Comparison of ENCODE assay signal across 1 mouse cellular context in the genomic region with DNA sequence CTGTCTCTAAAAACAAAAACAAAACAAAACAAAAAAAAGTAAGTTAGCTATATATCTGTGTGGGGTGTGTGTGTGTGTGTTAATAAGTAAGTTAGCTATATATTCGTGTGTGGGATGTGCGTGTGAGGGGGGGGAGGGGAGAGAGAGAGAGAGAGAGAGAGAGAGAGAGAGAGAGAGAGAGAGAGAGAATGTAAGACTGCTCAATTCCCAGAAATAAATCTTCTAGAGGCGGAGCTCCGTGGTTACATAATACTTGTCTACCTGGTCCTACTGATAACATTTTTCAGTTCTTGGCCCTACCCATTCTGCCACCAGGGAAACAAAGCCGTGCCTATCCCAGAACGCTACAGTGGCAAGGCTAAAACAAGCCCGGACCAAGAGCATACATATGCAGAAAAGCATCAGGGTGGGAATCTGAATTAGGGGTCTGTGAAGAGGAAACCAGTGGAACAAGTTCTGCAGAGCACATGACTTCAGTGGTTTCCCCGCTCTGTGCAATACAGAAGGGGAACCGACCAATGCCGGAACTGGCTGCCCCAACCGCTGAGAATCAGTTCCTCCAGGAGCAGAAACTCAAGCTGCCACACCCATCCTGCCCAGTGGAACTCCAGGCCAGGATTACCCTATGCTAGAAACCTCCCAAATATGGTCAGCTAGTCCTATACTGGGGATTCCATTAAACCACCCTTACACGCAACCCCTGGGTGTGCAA.
TF ChIP-seq lines count a peak whose summit lies in the region.

No protein-coding gene starts in this region.

TF ChIP-seq in CH12.LX, 34 proteins besides CTCF, POLR2A, EP300 and RAD21 (continued from another document):
- TF ChIP-seq TBP (conservative IDR thresholded peaks at IDR 0.05; ENCODE audit: low read depth, low read length) (no peak), MXI1 (IDR thresholded peaks at IDR 0.05; ENCODE audit: low read depth, low read length) (peak; percentile 83), PAX5 (IDR thresholded peaks at IDR 0.05; ENCODE audit: low read length) (no peak), IRF4 (IDR thresholded peaks at IDR 0.05; ENCODE audit: low read depth, low read length) (peak; percentile 94), ZC3H11A (IDR thresholded peaks at IDR 0.05; ENCODE audit: low read depth, low read length) (no peak), NELFE (IDR thresholded peaks at IDR 0.05; ENCODE audit: low read depth, low read length) (peak; percentile 61; the same call in 1 of the 2 replicates), MAX (IDR thresholded peaks at IDR 0.05; ENCODE audit: low read length) (peak; percentile 96), NRF1 (IDR thresholded peaks at IDR 0.05; ENCODE audit: low read depth, low read length) (peak; percentile 35; the same call in 1 of the 2 replicates), BHLHE40 (IDR thresholded peaks at IDR 0.05; ENCODE audit: low read depth, low read length) (peak; percentile 97), SMC3 (IDR thresholded peaks at IDR 0.05; ENCODE audit: low read depth, low read length) (peak; percentile 15; the same call in 1 of the 2 replicates), ELF1 (IDR thresholded peaks at IDR 0.05; ENCODE audit: low read depth, low read length) (peak; percentile 88), USF1 (IDR thresholded peaks at IDR 0.05; ENCODE audit: low read depth, low read length) (peak; percentile 75), CHD2 (IDR thresholded peaks at IDR 0.05; ENCODE audit: low read length) (peak; percentile 76), MYC (IDR thresholded peaks at IDR 0.05; ENCODE audit: low read depth, low read length) (peak; percentile 96), POLR2AphosphoS2 (IDR thresholded peaks at IDR 0.05; ENCODE audit: low read depth, low read length) (no peak), SIN3A (IDR thresholded peaks at IDR 0.05; ENCODE audit: low read length) (peak; percentile 92), E2F4 (IDR thresholded peaks at IDR 0.05; ENCODE audit: insufficient replicate concordance, low read depth, low read length) (0 out of 2 replicates have a peak, but pooled peaks have one; percentile 70), JUND (conservative IDR thresholded peaks at IDR 0.05; ENCODE audit: low read depth, low read length) (no peak), ZNF384 (IDR thresholded peaks at IDR 0.05; ENCODE audit: low read depth, low read length) (peak; percentile 51; the same call in 1 of the 2 replicates), KAT2A (IDR thresholded peaks at IDR 0.05; ENCODE audit: insufficient replicate concordance, low read length) (0 out of 2 replicates have a peak, but pooled peaks have one; percentile 28), ETS1 (conservative IDR thresholded peaks at IDR 0.05; ENCODE audit: low read depth, low read length) (peak; percentile 97), ZKSCAN1 (IDR thresholded peaks at IDR 0.05; ENCODE audit: borderline replicate concordance, low read depth, low read length) (no peak), HCFC1 (IDR thresholded peaks at IDR 0.05; ENCODE audit: low read depth, low read length) (peak; percentile 67), MAZ (IDR thresholded peaks at IDR 0.05; ENCODE audit: low read depth, low read length) (peak; percentile 87), RCOR1 (conservative IDR thresholded peaks at IDR 0.05; ENCODE audit: low read depth, low read length) (peak; percentile 92), JUN (IDR thresholded peaks at IDR 0.05; ENCODE audit: insufficient read depth, low read depth, low read length) (peak; percentile 41; the same call in 1 of the 2 replicates), UBTF (IDR thresholded peaks at IDR 0.05; ENCODE audit: low read depth, low read length) (no peak), TCF12 (IDR thresholded peaks at IDR 0.05; ENCODE audit: low read depth, low read length) (peak; percentile 89)
TF ChIP-seq in CH12.LX: peak in this region for 26.
